Comparison of ENCODE assay signal across 8 mouse cellular contexts in the genomic region with DNA sequence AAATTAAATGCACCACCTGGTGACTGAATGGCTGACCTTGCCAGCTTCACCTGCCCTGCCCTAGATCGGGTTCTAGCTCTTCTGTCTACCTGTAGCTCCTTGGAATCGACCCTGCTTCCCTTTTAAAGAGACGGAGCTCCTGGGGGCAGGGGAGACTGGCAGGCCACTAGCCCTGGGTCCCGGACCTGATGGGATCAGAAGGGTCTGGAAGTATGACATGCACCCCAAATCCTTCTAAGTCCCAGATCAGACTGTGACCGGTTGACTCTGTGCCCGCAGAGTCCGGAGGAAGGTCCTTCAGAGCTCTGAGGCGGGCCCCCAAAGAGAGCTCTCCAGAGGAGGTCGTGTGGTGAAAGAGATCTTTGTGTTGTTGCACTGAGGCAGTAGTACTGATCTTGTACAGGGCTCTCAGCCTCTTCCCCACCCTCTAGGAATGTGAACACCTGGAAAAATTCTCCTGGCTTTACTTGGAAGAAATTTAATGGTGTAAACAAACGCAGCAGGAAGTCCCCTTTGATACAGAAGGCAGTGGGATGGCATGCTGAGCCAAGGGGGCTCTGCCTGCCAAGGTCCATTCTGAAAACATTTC.
DNase-seq lines count a peak whose midpoint lies in the region; ATAC-seq lines count a peak whose summit lies in the region.

No protein-coding gene starts in this region.

- no peaks in the 10 kb centered on the region for H3K36me3 ChIP-seq in heart, embryonic 12.5 days
- no peaks in the 10 kb centered on the region for H3K36me3 ChIP-seq in embryonic facial prominence, embryonic 14.5 days (ENCODE audit: control insufficient read depth, insufficient read depth, low read length)
- no peaks in the 10 kb centered on the region for H3K36me3 ChIP-seq in intestine, embryonic 16.5 days (ENCODE audit: control insufficient read depth, insufficient read depth, low read length)

- peak overlapping the region; percentile 33; the same call in 1 of the 2 replicates for H3K9ac ChIP-seq in heart, embryonic 12.5 days
- 0 out of 2 replicates have a peak overlapping the region, but pooled peaks have one; percentile 9 for H3K9ac ChIP-seq in embryonic facial prominence, embryonic 14.5 days (ENCODE audit: low read depth, low read length)
- H3K9ac ChIP-seq in intestine, embryonic 16.5 days (ENCODE audit: low read depth, low read length), result peak overlapping the region; percentile 53; the same call in 1 of the 2 replicates

- 0 out of 2 replicates have a peak overlapping the region, but pooled peaks have one; percentile 47 for H3K27ac ChIP-seq in heart, embryonic 12.5 days (ENCODE audit: poor library complexity, severe bottlenecking)
- H3K27ac ChIP-seq in embryonic facial prominence, embryonic 14.5 days (replicated peaks; ENCODE audit: low read depth, low read length), result no peak overlapping the region
- no peak overlapping the region; the same call in 1 of the 2 replicates for H3K27ac ChIP-seq in intestine, embryonic 16.5 days (ENCODE audit: low read length)

- peak overlapping the region; percentile 38 for H3K4me3 ChIP-seq in heart, embryonic 12.5 days
- peak overlapping the region; percentile 21 for H3K4me3 ChIP-seq in embryonic facial prominence, embryonic 14.5 days (ENCODE audit: low read depth, low read length)
- H3K4me3 ChIP-seq in intestine, embryonic 16.5 days (ENCODE audit: low read length), result peak overlapping the region; percentile 38

- H3K27me3 ChIP-seq in heart, embryonic 12.5 days (replicated peaks), result 0 out of 2 replicates have a peak, but pooled peaks cover 4% of the 10 kb centered on the region
- H3K27me3 ChIP-seq in embryonic facial prominence, embryonic 14.5 days (replicated peaks; ENCODE audit: control insufficient read depth, insufficient read depth, low read length), result 0 out of 2 replicates have a peak, but pooled peaks cover 3% of the 10 kb centered on the region
- H3K27me3 ChIP-seq in intestine, embryonic 16.5 days (replicated peaks; ENCODE audit: control insufficient read depth, insufficient read depth, low read length), result no peaks in the 10 kb centered on the region

- WGBS in heart, embryonic 12.5 days, result 12% methylated on average over 10 of the region's 10 CpGs
- WGBS in embryonic facial prominence, embryonic 14.5 days, result 13% methylated on average over 10 of the region's 10 CpGs
- WGBS in intestine, embryonic 16.5 days, result 28% methylated on average over 10 of the region's 10 CpGs

- peak overlapping the region; percentile 76 for H3K4me2 ChIP-seq in heart, embryonic 12.5 days
- H3K4me2 ChIP-seq in embryonic facial prominence, embryonic 14.5 days (ENCODE audit: low read depth, low read length), result peak overlapping the region; percentile 49
- peak overlapping the region; percentile 66 for H3K4me2 ChIP-seq in intestine, embryonic 16.5 days (ENCODE audit: low read depth, low read length)

- peaks cover 25% of the 10 kb centered on the region for H3K4me1 ChIP-seq in heart, embryonic 12.5 days (replicated peaks)
- peaks cover 26% of the 10 kb centered on the region for H3K4me1 ChIP-seq in embryonic facial prominence, embryonic 14.5 days (ENCODE audit: control insufficient read depth, insufficient read depth, low read length)
- peaks cover 23% of the 10 kb centered on the region for H3K4me1 ChIP-seq in intestine, embryonic 16.5 days (ENCODE audit: control insufficient read depth, insufficient read depth, low read length)

- DNase-seq in heart, adult 8-10 months (ENCODE audit: low spot score), result no peak
- DNase-seq in embryonic facial prominence, embryonic 14.5 days (ENCODE audit: low spot score), result peak; percentile 45
- DNase-seq in neural tube, embryonic 10.5 days (ENCODE audit: extremely low spot score, low spot score), result peak; percentile 32
- no peak for DNase-seq in ovary, postnatal 10 days (ENCODE audit: low spot score)
- DNase-seq in adrenal gland, postnatal 36 days, result no peak

- H3K9me3 ChIP-seq in heart, embryonic 12.5 days (replicated peaks), result no peaks in the 10 kb centered on the region
- H3K9me3 ChIP-seq in embryonic facial prominence, embryonic 14.5 days (ENCODE audit: control insufficient read depth, low read length), result no peaks in the 10 kb centered on the region
- H3K9me3 ChIP-seq in intestine, embryonic 16.5 days (ENCODE audit: control insufficient read depth, low read length), result no peaks in the 10 kb centered on the region

- ATAC-seq in heart, embryonic 12.5 days (ENCODE audit: insufficient number of reproducible peaks, low FRiP score), result peak; percentile 37; the same call in 1 of the 2 replicates
- 0 out of 2 replicates have a peak, but pooled peaks have one; percentile 10 for ATAC-seq in embryonic facial prominence, embryonic 14.5 days (ENCODE audit: low read depth)
- peak; percentile 34 for ATAC-seq in intestine, embryonic 16.5 days
- ATAC-seq in megakaryocyte, adult 5-6 weeks (ENCODE audit: poor library complexity, severe bottlenecking), result no peak

Comparison
In these comparisons a context has a peak if more than half of its experiments do, and no peak if none do; other contexts are left out.
1. DNase-seq: peak in embryonic facial prominence, embryonic 14.5 days (single experiment) and neural tube, embryonic 10.5 days (single experiment); none in heart, adult 8-10 months (single experiment), ovary, postnatal 10 days (single experiment) and adrenal gland, postnatal 36 days (0 of 2).
2. Peak in every context shown above with its lines, with median percentiles within 50 percentile points of each other: H3K4me2 ChIP-seq, H3K4me3 ChIP-seq and H3K9ac ChIP-seq.